Mouse (Mus musculus) spleen, adult 2 months (tissue): ENCODE results near the gene Hand2. TPM values are rescaled to one million over a fixed set of nuclear protein-coding genes. Genes with fewer than 3 reads are reported as not detected.

Experiments used
- DNase-seq, 2 experiments: peaks; one replicate each; pipeline versions ENCODE4 v3.0.0 to v3.0.0-alpha.2; 2012 to 2021; ENCODE audit warnings: low spot score in 2 of 2, low read depth in 1 of 2
- H3K27ac ChIP-seq: fragments of 200-500 bp; 2 replicates; pipeline ENCODE4 v1.5.1; 2012; ENCODE audit warnings: low read length, inconsistent platforms; ENCODE audit not compliant: insufficient read depth
- H3K27me3 ChIP-seq: fragments of 200-500 bp; 2 replicates; pipeline ENCODE4 v1.6.1; 2012; ENCODE audit warnings: mild to moderate bottlenecking, moderate library complexity, low read length, inconsistent platforms; ENCODE audit not compliant: control insufficient read depth, insufficient read depth
- H3K36me3 ChIP-seq: fragments of 200-500 bp; 2 replicates; pipeline ENCODE4 v1.6.1; 2012; ENCODE audit warnings: mild to moderate bottlenecking, low read length, inconsistent platforms; ENCODE audit not compliant: control insufficient read depth, insufficient read depth
- H3K4me1 ChIP-seq: fragments of 200-500 bp; 2 replicates; pipeline ENCODE4 v1.6.1; 2011; ENCODE audit warnings: inconsistent platforms; ENCODE audit not compliant: control insufficient read depth, insufficient read depth, insufficient read length
- H3K4me3 ChIP-seq: fragments of 200-500 bp; 2 replicates; pipeline ENCODE4 v1.5.1; 2011; ENCODE audit warnings: mild to moderate bottlenecking, inconsistent platforms; ENCODE audit not compliant: insufficient read depth, insufficient read length; ENCODE audit errors: extremely low read depth
- CTCF ChIP-seq: fragments of 200-500 bp; IDR thresholded peaks from 2 replicates; pipeline ENCODE4 v1.5.1; 2011; ENCODE audit warnings: mild to moderate bottlenecking, inconsistent platforms; ENCODE audit not compliant: insufficient read depth, insufficient read length, insufficient replicate concordance; ENCODE audit errors: extremely low read depth
- POLR2A ChIP-seq: fragments of 200-500 bp; IDR thresholded peaks from 2 replicates; pipeline ENCODE4 v1.6.1; 2011; ENCODE audit warnings: low read depth, low read length, inconsistent platforms
- WGBS: fragments of 180-500 bp; shearing (Covaris S2); methylation state at CpG from one replicate; pipeline ENCODE4 v1.1.7; 2018; 5-methylcytosine and 5-hydroxymethylcytosine counted together
- polyA plus RNA-seq: library from polyadenylated mRNA; depleted of rRNA; stranded (reverse); fragments of >200 nt; gene quantifications from 2 replicates; pipeline ENCODE4 v1.2.3, GENCODE M21; 2012

Hand2 gene
- polyA plus RNA-seq, 1 experiment = 0.79 TPM

DNA sequence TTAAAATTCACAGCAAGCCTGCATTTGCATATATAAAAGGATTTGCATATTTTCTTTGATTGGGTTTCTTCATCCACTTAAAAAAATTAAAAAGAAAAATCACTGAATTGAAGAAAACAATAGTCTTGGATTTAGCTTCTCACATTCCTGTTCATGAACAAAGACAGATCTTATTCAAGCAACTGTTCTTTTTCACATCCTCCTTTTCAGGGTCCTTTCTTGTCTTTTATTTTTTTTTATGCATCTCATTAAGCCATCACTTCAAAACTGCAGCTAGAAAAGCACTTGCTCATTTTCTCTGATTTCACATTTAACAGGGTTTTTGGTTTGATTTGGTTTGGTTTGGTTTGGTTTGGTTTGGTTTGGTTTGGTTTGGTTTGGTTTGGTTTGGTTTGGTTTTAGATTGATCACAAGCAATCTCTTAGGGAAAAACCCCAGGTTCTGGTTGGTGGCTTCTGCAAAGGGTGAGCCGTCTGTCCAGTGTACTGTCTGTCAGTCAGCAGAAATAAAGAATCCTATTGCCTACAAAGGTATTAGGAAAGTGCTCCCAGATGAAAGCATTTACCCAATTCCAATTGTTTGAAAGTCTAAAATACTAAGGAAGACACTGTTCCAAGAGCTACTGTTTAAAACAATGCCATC lies 10.8 kb upstream of the Hand2 start:
- Histone ChIP-seq H3K4me1 (no peaks in the 10 kb centered on the region), H3K4me3 (no peak overlapping the region), H3K27me3 (peaks cover 5% of the 10 kb centered on the region; the same call in 1 of the 2 replicates), H3K36me3 (no peaks in the 10 kb centered on the region), H3K27ac (no peak overlapping the region)
- 66% methylated on average over 1 of the region's 1 CpGs for WGBS
- TF ChIP-seq POLR2A (no peak), CTCF (no peak)
- DNase-seq = no peak

DNA sequence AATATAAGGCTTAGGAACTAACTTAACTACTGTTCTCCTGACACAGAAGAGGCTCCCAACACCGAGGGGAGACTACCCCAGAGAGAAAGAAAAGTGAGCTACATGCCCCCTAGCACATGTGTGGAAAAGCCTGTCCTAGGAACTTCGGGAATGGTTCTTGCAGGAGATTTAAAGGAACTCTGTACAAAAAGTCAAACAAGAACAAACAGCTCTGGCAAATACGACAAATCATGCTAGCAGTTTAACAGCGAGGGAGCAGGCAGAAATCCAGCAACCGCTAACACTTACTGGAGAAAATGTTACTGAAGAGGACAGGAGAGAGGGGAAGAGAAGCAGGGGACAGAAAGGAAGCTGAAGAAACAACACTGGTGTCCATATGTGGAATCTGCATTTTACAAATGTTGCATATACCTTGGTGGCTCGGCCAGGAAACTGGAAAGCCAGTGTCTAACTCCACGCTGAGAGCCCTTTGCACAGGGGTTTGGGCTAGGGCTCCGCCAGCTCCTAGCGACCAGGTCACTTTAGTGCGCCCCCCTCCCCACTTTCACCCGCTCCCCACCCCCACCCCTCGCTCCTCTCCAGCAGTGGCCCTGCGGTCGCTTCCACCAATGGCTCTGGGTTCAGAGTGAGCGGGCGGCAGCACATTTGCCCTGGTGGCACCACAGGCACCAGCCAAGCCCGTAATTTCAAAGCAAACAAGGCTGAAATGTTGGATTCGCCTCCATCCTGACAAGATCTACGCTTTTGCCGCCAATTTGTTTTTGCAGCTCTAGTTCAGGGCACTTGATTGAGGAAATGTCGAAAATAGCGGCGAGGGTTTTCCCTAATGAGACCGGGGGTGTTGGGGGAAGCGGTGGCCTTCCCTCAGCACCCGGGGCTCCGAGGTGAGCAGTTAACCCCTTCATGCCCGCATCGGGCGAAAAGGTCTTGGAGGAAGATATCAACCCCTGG lies 8.5 kb upstream of the Hand2 start:
- H3K4me3 ChIP-seq = no peak overlapping the region
- H3K27ac ChIP-seq = no peak overlapping the region
- DNase-seq = no peak
- no peaks in the 10 kb centered on the region for H3K36me3 ChIP-seq
- TF ChIP-seq CTCF (no peak), POLR2A (no peak)
- no peaks in the 10 kb centered on the region for H3K4me1 ChIP-seq
- H3K27me3 ChIP-seq = peaks cover 5% of the 10 kb centered on the region; the same call in 1 of the 2 replicates
- 5% methylated on average over 30 of the region's 30 CpGs for WGBS

DNA sequence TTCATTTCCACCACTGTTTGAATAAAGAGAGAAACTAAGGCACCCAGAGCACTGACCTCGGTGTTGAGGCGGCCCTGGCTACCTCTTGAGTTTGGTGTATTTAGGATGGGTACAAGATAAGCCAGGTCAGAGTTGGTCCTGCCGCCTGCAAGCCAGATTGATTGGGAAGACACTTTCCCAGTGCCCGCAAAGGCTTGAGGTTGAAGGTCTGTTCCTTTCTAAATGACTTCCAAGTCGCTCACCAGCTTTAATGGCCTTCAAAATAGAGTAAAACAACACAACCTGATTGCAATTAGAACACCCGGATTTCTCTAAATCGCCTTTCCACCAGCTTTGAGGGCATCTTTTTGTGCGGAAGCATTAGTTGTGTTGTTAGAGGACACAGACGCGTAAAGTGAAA lies 7.2 kb upstream of the Hand2 start:
- peaks cover 8% of the 10 kb centered on the region for H3K27me3 ChIP-seq
- no peak overlapping the region for H3K27ac ChIP-seq
- H3K36me3 ChIP-seq = no peaks in the 10 kb centered on the region
- H3K4me3 ChIP-seq = no peak overlapping the region
- WGBS = 42% methylated on average over 10 of the region's 10 CpGs
- DNase-seq = no peak
- no peaks in the 10 kb centered on the region for H3K4me1 ChIP-seq
- no peak for TF ChIP-seq POLR2A
- no peak for TF ChIP-seq CTCF

DNA sequence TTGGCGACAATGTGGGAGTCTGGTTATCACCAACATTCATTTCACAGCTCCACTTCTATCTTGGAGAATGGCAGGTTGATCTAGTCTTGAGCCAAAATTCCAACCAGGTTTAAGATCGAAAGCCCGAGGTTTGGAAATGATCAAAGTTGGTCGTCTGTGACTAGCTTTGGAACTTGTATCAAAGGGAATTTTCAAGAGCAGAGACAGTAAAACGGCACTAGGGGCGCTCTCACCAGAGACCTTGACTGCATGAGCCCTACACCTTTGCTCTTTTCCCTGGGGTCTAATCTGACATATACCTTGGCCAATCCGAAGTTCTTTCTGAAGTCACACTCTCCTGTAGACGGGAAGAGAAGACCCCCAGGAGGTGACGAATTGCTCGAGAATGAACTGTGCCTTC lies 6.6 kb upstream of the Hand2 start:
- Histone ChIP-seq H3K27ac (no peak overlapping the region), H3K4me1 (no peaks in the 10 kb centered on the region), H3K4me3 (no peak overlapping the region), H3K36me3 (no peaks in the 10 kb centered on the region), H3K27me3 (peaks cover 8% of the 10 kb centered on the region)
- no peak for DNase-seq
- no peak for TF ChIP-seq CTCF
- no peak for TF ChIP-seq POLR2A
- 11% methylated on average over 10 of the region's 10 CpGs for WGBS

DNA sequence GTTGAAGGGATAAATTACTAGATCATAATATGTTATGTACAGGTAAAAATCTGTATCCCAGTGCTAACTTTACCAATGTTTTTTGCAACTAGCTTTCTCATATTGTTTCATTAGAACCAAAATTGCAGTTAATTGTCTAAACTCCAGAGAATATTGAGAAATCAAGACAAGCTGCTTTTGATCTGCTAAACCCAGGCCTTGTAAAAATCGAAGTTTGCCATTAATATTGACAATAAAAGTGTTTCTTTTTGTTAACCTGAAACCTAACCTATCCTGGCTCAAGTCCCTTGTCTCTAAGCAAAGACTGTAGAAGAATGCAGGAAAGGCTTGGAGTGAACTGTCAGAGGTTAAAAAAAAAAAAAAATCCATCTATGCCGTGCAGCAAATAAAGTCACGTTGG lies 5.3 kb upstream of the Hand2 start:
- 41% methylated on average over 3 of the region's 3 CpGs for WGBS
- Histone ChIP-seq H3K27ac (no peak overlapping the region), H3K4me1 (no peaks in the 10 kb centered on the region), H3K36me3 (no peaks in the 10 kb centered on the region), H3K4me3 (no peak overlapping the region), H3K27me3 (peaks cover 13% of the 10 kb centered on the region)
- no peak for TF ChIP-seq POLR2A
- no peak for TF ChIP-seq CTCF
- DNase-seq = no peak

DNA sequence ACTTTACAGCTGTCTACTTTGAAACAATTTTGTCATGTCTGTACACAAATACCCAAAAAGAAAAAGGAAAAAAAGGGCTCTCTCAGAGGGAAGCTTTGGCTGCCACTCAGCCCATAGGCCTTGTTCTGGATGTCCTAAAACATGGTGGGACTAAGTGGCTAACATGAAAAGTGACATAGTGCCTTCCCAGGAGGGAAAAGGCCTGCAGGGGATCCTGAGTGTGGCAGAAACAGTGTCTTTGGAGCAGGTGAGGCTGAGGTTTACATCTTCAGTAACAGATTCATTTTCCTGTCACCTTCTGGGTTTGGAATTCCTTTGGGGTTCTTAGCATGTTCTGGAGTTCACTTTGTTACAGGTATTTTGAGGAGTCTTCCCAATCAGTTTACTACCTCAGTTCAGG lies 3.7 kb upstream of the Hand2 start:
- H3K27ac ChIP-seq = no peak overlapping the region

DNA sequence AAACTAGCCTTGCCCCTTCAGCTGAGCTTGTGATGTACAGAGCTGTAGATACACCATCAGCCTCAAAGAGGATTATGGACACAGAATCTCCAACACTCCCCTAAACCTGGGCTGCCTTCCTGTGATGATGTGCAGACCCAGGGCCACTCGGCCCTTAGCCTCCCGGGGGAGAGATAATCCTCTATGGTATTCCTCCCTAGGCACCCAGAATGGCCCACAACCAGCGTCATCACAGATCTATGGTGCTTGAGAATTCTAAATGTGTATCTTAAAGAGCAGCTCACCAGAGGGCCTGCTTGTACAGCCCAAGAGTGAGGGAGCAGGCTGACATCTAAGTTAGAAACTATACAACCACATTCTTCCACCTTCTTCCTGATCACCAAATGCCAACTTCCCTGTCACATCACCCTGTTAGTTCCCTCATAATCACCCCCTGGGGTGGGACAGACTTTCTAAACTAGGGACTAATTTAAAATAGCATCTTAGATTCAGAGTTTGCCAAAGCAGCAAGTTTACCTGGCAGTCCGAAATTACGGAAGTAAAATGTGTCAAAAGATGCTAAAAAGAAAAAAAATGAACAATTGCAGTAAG lies 2.8 kb upstream of the Hand2 start:
- 40% methylated on average over 5 of the region's 5 CpGs for WGBS
- Histone ChIP-seq H3K36me3 (no peaks in the 10 kb centered on the region), H3K27me3 (peaks cover 19% of the 10 kb centered on the region), H3K4me1 (no peaks in the 10 kb centered on the region), H3K4me3 (no peak overlapping the region), H3K27ac (no peak overlapping the region)
- TF ChIP-seq POLR2A (no peak), CTCF (no peak)
- DNase-seq = no peak

More for the DNA sequence above, 3.7 kb upstream of the Hand2 start:
- peaks cover 22% of the 10 kb centered on the region for H3K27me3 ChIP-seq
- TF ChIP-seq POLR2A (no peak), CTCF (no peak)
- H3K4me3 ChIP-seq = no peak overlapping the region
- no peaks in the 10 kb centered on the region for H3K36me3 ChIP-seq
- no peak for DNase-seq
- no peaks in the 10 kb centered on the region for H3K4me1 ChIP-seq
